Mouse (Mus musculus) limb, embryonic 15.5 days (tissue): ENCODE measurements around the gene Babam2. TPM values are rescaled to one million over a fixed set of nuclear protein-coding genes. Genes with fewer than 3 reads are reported as not detected.

Source experiments
- ATAC-seq: fragments of 200-750 bp; cut with Nextera tagmentation; 2 replicates; pipeline ENCODE4 v1.8.0; 2017; ENCODE audit warnings: low read depth, moderate TSS enrichment; ENCODE audit not compliant: insufficient number of reproducible peaks, low FRiP score, low TSS enrichment
- H3K27ac ChIP-seq: fragments of 300-500 bp; sonication (generic); 2 replicates; pipeline ENCODE4 v1.5.1; 2015; ENCODE audit warnings: moderate library complexity, mild to moderate bottlenecking, inconsistent platforms
- H3K27me3 ChIP-seq: fragments of 300-500 bp; sonication (generic); 2 replicates; pipeline ENCODE4 v1.6.1; 2015; ENCODE audit warnings: inconsistent platforms
- H3K36me3 ChIP-seq: fragments of 300-500 bp; sonication (generic); 2 replicates; pipeline ENCODE4 v1.6.1; 2015; ENCODE audit warnings: inconsistent platforms
- H3K4me1 ChIP-seq: fragments of 300-500 bp; sonication (generic); 2 replicates; pipeline ENCODE4 v1.6.1; 2015; ENCODE audit warnings: inconsistent platforms
- H3K4me2 ChIP-seq: fragments of 300-500 bp; sonication (generic); 2 replicates; pipeline ENCODE4 v1.6.1; 2015; ENCODE audit warnings: mild to moderate bottlenecking, inconsistent platforms
- H3K4me3 ChIP-seq: fragments of 300-500 bp; sonication (generic); 2 replicates; pipeline ENCODE4 v1.5.1; 2015; ENCODE audit warnings: mild to moderate bottlenecking, inconsistent platforms
- H3K9ac ChIP-seq: fragments of 300-500 bp; sonication (generic); 2 replicates; pipeline ENCODE4 v1.6.1; 2015; ENCODE audit warnings: inconsistent platforms
- H3K9me3 ChIP-seq: fragments of 300-500 bp; sonication (generic); 2 replicates; pipeline ENCODE4 v1.6.1; 2016; ENCODE audit warnings: inconsistent platforms
- WGBS: fragments of 180-500 bp; shearing (Covaris S2); methylation state at CpG from one replicate; pipeline ENCODE4 v1.1.7; 2015; 5-methylcytosine and 5-hydroxymethylcytosine counted together
- polyA plus RNA-seq: library from polyadenylated mRNA; unstranded; fragments of >200 nt; fragmentation: Nextera tagmentation; extraction: Ambion mirVana; gene quantifications from 2 replicates; pipeline ENCODE4 v1.2.1, GENCODE M21; 2015

Babam2 gene
- polyA plus RNA-seq, 1 experiment from 2014 or later: 50.5 TPM

DNA sequence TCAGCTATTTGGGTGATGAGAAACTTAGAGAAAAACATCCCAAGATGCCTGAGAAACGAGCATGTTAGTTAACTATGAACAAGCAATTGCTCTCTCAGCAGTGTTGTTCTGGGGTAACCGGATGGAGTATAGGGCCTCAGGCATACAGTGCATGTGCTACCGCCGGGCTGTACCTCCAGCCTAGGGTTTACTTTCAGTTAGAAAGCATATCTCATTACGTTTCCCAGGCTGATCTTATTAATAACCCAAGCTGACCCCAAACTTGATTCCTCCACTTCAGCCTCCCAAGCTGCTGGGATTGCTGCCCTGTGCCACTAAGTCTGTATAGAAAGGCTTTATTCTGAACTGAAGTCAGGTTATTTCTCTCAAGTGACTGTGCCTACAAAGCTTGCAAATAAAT lies 205.4 kb downstream of the Babam2 start:
- no peaks in the 10 kb centered on the region for H3K9me3 ChIP-seq
- ATAC-seq: no peak

DNA sequence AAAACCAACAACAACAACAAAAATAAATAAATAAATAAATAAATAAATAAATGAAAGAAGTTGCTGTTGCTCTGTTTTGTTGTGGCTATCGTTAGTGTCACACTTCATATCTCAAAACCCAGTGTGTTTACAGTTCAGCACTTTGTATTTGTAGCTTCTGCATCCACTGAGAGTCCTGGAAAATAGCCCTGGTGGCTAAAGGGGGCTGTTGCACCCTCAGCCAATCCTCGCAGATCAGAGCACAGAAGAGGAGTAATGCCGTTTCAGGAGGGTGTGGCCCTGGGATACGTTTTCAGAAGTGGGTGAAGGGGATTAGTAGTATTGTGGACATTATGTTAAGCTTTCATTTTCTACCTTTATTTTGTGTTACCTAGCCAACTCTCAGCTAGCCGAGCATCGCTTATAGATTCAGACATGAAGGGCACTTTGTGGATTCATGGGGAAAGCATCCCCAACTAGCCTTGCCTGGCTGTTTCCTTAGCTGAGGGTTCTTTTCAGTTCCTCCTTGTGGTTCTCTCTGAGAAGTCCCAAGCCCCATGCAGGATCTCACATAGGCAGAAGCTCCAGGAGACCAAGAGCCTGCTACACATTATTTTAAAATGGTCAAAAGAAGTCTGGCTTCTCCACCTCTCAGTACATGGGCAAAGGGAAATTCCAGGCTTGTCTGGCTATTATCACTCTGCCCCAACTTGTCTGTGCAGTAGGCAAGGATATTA lies 207.6 kb downstream of the Babam2 start:
- Histone ChIP-seq H3K27me3 (no peaks in the 10 kb centered on the region), H3K27ac (no peak overlapping the region), H3K9me3 (no peaks in the 10 kb centered on the region), H3K4me2 (no peak overlapping the region), H3K36me3 (no peaks in the 10 kb centered on the region), H3K4me1 (peaks cover 8% of the 10 kb centered on the region), H3K4me3 (no peak overlapping the region), H3K9ac (no peak overlapping the region)
- no peak for ATAC-seq
- 73% methylated on average over 6 of the region's 6 CpGs for WGBS

More for the DNA sequence above, 205.4 kb downstream of the Babam2 start:
- H3K27ac ChIP-seq: no peak overlapping the region
- WGBS: 63% methylated on average over 5 of the region's 5 CpGs
- H3K9ac ChIP-seq: no peak overlapping the region
- H3K4me1 ChIP-seq: peaks cover 8% of the 10 kb centered on the region
- H3K4me2 ChIP-seq: no peak overlapping the region
- no peak overlapping the region for H3K4me3 ChIP-seq
- no peaks in the 10 kb centered on the region for H3K36me3 ChIP-seq
- H3K27me3 ChIP-seq: no peaks in the 10 kb centered on the region

DNA sequence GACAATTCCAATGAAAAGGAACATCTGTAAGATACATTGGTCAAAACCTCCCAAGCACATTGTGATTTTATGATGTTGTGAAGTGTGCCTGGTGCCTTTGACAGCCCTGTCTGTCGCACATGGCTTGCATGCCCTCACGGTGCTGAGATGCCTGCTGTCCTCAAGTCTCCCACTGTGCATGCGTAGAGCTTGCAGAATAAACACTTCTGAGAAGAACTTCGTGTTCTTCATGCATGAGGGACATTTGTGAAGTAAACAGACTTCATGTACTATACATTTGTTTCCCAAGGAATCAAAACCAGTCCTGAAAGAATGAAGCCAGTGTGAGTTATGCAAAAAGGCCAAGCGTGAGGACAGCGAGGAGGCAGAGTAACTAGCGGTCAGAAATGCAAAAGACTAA lies 208.3 kb downstream of the Babam2 start:
- Histone ChIP-seq H3K4me1 (peaks cover 8% of the 10 kb centered on the region), H3K27ac (peak overlapping the region; percentile 24; the same call in 1 of the 2 replicates), H3K9ac (no peak overlapping the region), H3K4me2 (no peak overlapping the region), H3K27me3 (no peaks in the 10 kb centered on the region), H3K9me3 (no peaks in the 10 kb centered on the region), H3K4me3 (no peak overlapping the region), H3K36me3 (no peaks in the 10 kb centered on the region)
- WGBS: 56% methylated on average over 7 of the region's 7 CpGs
- no peak for ATAC-seq

GRCm38 (mm10) chr5:31906286-31906951 lies 208.9 kb downstream of the Babam2 start:
- Histone ChIP-seq H3K4me2 (no peak overlapping the region), H3K36me3 (no peaks in the 10 kb centered on the region), H3K4me3 (no peak overlapping the region), H3K4me1 (peaks cover 8% of the 10 kb centered on the region), H3K27ac (peak overlapping the region; percentile 58), H3K27me3 (no peaks in the 10 kb centered on the region), H3K9ac (no peak overlapping the region), H3K9me3 (no peaks in the 10 kb centered on the region)
- 42% methylated on average over 7 of the region's 7 CpGs for WGBS
- ATAC-seq: no peak

GRCm38 (mm10) chr5:31907959-31908358 lies 210.5 kb downstream of the Babam2 start:
- H3K27me3 ChIP-seq: no peaks in the 10 kb centered on the region
- H3K9ac ChIP-seq: no peak overlapping the region
- H3K9me3 ChIP-seq: no peaks in the 10 kb centered on the region
- H3K4me1 ChIP-seq: peaks cover 8% of the 10 kb centered on the region
- H3K4me3 ChIP-seq: no peak overlapping the region
- 89% methylated on average over 2 of the region's 2 CpGs for WGBS
- H3K36me3 ChIP-seq: no peaks in the 10 kb centered on the region
- ATAC-seq: no peak
- H3K4me2 ChIP-seq: no peak overlapping the region
- H3K27ac ChIP-seq: no peak overlapping the region

DNA sequence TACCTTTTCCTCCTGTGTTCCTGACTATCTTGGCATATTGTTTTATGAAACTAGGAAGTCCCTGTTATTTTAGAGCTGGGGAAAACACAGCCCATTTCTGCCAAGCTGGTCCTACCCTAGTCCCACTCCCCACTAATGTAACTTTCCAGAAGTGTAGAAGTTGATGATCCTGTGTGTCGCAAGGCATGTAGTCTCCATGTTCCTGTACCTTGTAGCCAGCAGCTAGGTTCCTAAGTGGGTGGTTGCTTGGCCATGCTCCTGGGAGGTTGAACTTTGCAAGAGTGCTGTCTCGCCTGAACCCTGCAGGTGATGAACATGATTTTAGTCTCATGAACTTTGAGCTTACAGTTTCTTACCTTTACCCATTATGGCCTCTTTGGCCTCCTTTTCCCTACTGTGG lies 211.3 kb downstream of the Babam2 start:
- Histone ChIP-seq H3K36me3 (no peaks in the 10 kb centered on the region), H3K9me3 (no peaks in the 10 kb centered on the region), H3K4me2 (no peak overlapping the region), H3K27ac (no peak overlapping the region), H3K9ac (no peak overlapping the region), H3K4me1 (peaks cover 8% of the 10 kb centered on the region), H3K27me3 (no peaks in the 10 kb centered on the region), H3K4me3 (no peak overlapping the region)
- 82% methylated on average over 2 of the region's 2 CpGs for WGBS
- no peak for ATAC-seq

- 50% methylated on average over 7 of the region's 7 CpGs for WGBS
- no peak for ATAC-seq
- H3K27ac ChIP-seq: 0 out of 2 replicates have a peak overlapping the region, but pooled peaks have one; percentile 43
These were observed 218.8 kb downstream of the Babam2 start for GRCm38 (mm10) chr5:31916241-31916640.

DNA sequence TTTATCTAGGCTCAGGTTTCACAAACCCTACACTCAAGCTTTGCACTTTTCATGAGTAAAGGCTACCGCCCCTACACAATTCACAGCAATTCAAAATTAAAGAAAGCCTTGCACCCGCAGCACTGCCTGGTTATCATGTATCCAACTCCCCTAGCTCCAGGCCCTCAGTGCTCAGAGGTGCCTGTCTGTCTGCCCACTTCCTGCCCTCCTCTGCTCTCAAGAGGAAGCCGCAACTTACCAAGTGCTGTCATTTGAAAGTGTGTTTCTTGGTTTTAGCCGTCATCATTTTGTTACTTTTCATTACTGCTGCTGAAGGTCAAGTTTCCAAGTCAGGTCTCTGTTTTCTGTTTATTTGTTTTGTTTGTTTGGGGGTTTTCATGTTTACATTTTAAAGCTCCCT lies 221.1 kb downstream of the Babam2 start:
- no peak overlapping the region for H3K4me2 ChIP-seq
- H3K27me3 ChIP-seq: no peaks in the 10 kb centered on the region
- H3K9me3 ChIP-seq: no peaks in the 10 kb centered on the region
- peaks cover 4% of the 10 kb centered on the region for H3K4me1 ChIP-seq
- H3K36me3 ChIP-seq: no peaks in the 10 kb centered on the region
- H3K9ac ChIP-seq: no peak overlapping the region
- no peak for ATAC-seq
- H3K27ac ChIP-seq: no peak overlapping the region
- WGBS: 77% methylated on average over 4 of the region's 4 CpGs
- no peak overlapping the region for H3K4me3 ChIP-seq

More at GRCm38 (mm10) chr5:31916241-31916640, 218.8 kb downstream of the Babam2 start:
- Histone ChIP-seq H3K4me2 (no peak overlapping the region), H3K4me3 (no peak overlapping the region), H3K36me3 (no peaks in the 10 kb centered on the region), H3K9me3 (no peaks in the 10 kb centered on the region), H3K9ac (no peak overlapping the region), H3K4me1 (peaks cover 4% of the 10 kb centered on the region), H3K27me3 (no peaks in the 10 kb centered on the region)

- no peak overlapping the region for H3K4me3 ChIP-seq
- H3K4me2 ChIP-seq: no peak overlapping the region
- no peak for ATAC-seq
- H3K9me3 ChIP-seq: no peaks in the 10 kb centered on the region
- no peak overlapping the region for H3K27ac ChIP-seq
- H3K4me1 ChIP-seq: peaks cover 4% of the 10 kb centered on the region
- H3K27me3 ChIP-seq: no peaks in the 10 kb centered on the region
- H3K36me3 ChIP-seq: no peaks in the 10 kb centered on the region
- H3K9ac ChIP-seq: no peak overlapping the region
These were observed 222.6 kb downstream of the Babam2 start for GRCm38 (mm10) chr5:31920129-31920528.

- no peaks in the 10 kb centered on the region for H3K36me3 ChIP-seq
- no peak overlapping the region for H3K27ac ChIP-seq
- no peak overlapping the region for H3K4me2 ChIP-seq
- H3K9ac ChIP-seq: no peak overlapping the region
- H3K27me3 ChIP-seq: no peaks in the 10 kb centered on the region
- peaks cover 4% of the 10 kb centered on the region for H3K4me1 ChIP-seq
- ATAC-seq: no peak
- H3K4me3 ChIP-seq: no peak overlapping the region
- H3K9me3 ChIP-seq: no peaks in the 10 kb centered on the region
- 66% methylated on average over 1 of the region's 1 CpGs for WGBS
These were observed 223.4 kb downstream of the Babam2 start for GRCm38 (mm10) chr5:31920890-31921289.

GRCm38 (mm10) chr5:31924075-31924474 lies 226.6 kb downstream of the Babam2 start:
- no peak for ATAC-seq
- no peak overlapping the region for H3K9ac ChIP-seq

DNA sequence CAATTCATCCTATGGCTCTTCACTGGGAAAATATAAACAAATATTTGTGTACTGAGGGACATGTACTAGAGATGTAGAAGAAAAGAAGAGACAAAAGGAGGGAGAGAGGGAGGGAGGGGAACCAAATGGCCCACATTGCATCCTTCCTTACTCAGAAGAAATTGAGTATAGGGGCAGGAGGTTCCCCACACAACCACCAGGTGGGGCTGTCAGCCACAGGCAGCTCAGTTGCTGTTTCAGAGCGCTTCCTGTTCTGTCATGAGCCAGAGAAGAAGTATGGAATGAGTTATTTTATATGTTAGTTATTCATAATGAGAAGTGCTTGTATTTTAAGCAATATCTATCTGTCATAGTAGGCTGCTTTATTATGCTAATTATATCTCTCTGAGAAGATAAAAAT lies 229.1 kb downstream of the Babam2 start:
- H3K36me3 ChIP-seq: no peaks in the 10 kb centered on the region
- H3K4me2 ChIP-seq: no peak overlapping the region
- 92% methylated on average over 1 of the region's 1 CpGs for WGBS
- no peak overlapping the region for H3K9ac ChIP-seq
- H3K4me3 ChIP-seq: no peak overlapping the region
- H3K27ac ChIP-seq: no peak overlapping the region
- no peaks in the 10 kb centered on the region for H3K27me3 ChIP-seq
- ATAC-seq: no peak
- H3K4me1 ChIP-seq: peaks cover 13% of the 10 kb centered on the region
- no peaks in the 10 kb centered on the region for H3K9me3 ChIP-seq

More at GRCm38 (mm10) chr5:31924075-31924474, 226.6 kb downstream of the Babam2 start:
- no peak overlapping the region for H3K4me3 ChIP-seq
- H3K4me1 ChIP-seq: no peaks in the 10 kb centered on the region
- no peaks in the 10 kb centered on the region for H3K27me3 ChIP-seq
- no peak overlapping the region for H3K4me2 ChIP-seq
- H3K27ac ChIP-seq: no peak overlapping the region
- no peaks in the 10 kb centered on the region for H3K36me3 ChIP-seq
- H3K9me3 ChIP-seq: no peaks in the 10 kb centered on the region
